Mouse (Mus musculus) megakaryocyte, embryonic 14.5 days (primary cell): ENCODE data around the gene Tdrkh.

Experiments
- FLI1 ChIP-seq: IDR thresholded peaks from 2 replicates; pipeline ENCODE4 v1.6.1; 2012; ENCODE audit warnings: low read length, inconsistent platforms, mixed read lengths
- GATA1 ChIP-seq: IDR thresholded peaks from 3 replicates; pipeline ENCODE4 v1.6.1; 2012; ENCODE audit warnings: mixed read lengths, low read length, inconsistent platforms, borderline replicate concordance

GRCm38 (mm10) chr3:94456529-94457000, 43.5 kb downstream of the Tdrkh start:
- TF ChIP-seq GATA1, result no peak
- no peak for TF ChIP-seq FLI1
